Mouse (Mus musculus) heart, postnatal 0 days (tissue): Measurements from ENCODE around the gene Uroc1. TPM values are rescaled to one million over a fixed set of nuclear protein-coding genes. Genes with fewer than 3 reads are reported as not detected.

Experiments
- ATAC-seq: fragments of 200-750 bp; cut with Nextera tagmentation; 2 replicates; pipeline ENCODE4 v1.8.0; 2017; ENCODE audit warnings: low read depth, moderate number of reproducible peaks, moderate library complexity; ENCODE audit not compliant: insufficient read depth
- DNase-seq: peaks from one replicate; pipeline ENCODE4 v3.0.0-alpha.2; 2016; ENCODE audit warnings: low spot score
- H3K27ac ChIP-seq: fragments of 300-500 bp; sonication (generic); 2 replicates; pipeline ENCODE4 v1.5.1; 2014; ENCODE audit warnings: low read depth, mild to moderate bottlenecking
- H3K27me3 ChIP-seq: fragments of 300-500 bp; sonication (generic); 2 replicates; pipeline ENCODE4 v1.6.1; 2014; ENCODE audit warnings: low read length, mixed read lengths; ENCODE audit not compliant: control insufficient read depth, insufficient read depth
- H3K36me3 ChIP-seq: fragments of 300-500 bp; sonication (generic); replicated peaks from 2 replicates; pipeline ENCODE4 v1.6.1; 2014; ENCODE audit warnings: low read length, mixed read lengths; ENCODE audit not compliant: control insufficient read depth, insufficient read depth
- H3K4me1 ChIP-seq: fragments of 300-500 bp; sonication (generic); 2 replicates; pipeline ENCODE4 v1.6.1; 2014; ENCODE audit warnings: antibody characterized with exemption; ENCODE audit not compliant: control insufficient read depth, insufficient read depth
- H3K4me2 ChIP-seq: fragments of 300-500 bp; sonication (generic); 2 replicates; pipeline ENCODE4 v1.6.1; 2014; ENCODE audit warnings: low read depth, mild to moderate bottlenecking, low read length, moderate library complexity
- H3K4me3 ChIP-seq: fragments of 300-500 bp; sonication (generic); 2 replicates; pipeline ENCODE4 v1.5.1; 2014; ENCODE audit warnings: low read depth, low read length
- H3K9ac ChIP-seq: fragments of 300-500 bp; sonication (generic); replicated peaks from 2 replicates; pipeline ENCODE4 v1.6.1; 2014; ENCODE audit warnings: low read depth, low read length, mixed read lengths
- H3K9me3 ChIP-seq: fragments of 300-500 bp; sonication (generic); replicated peaks from 2 replicates; pipeline ENCODE4 v1.6.1; 2016; ENCODE audit warnings: low read length; ENCODE audit not compliant: control insufficient read depth
- CTCF ChIP-seq: IDR thresholded peaks from 2 replicates; pipeline ENCODE4 v1.5.1; 2016; ENCODE audit warnings: antibody characterized with exemption, control low read depth, low read depth
- EP300 ChIP-seq: IDR thresholded peaks from 2 replicates; pipeline ENCODE4 v1.6.1; 2016; ENCODE audit warnings: antibody characterized with exemption, low read depth
- WGBS: fragments of 180-500 bp; shearing (Covaris S2); extraction: QIAGEN DNeasy Blood & Tissue Kit; methylation state at CpG from one replicate; pipeline ENCODE4 v1.1.7; 2014; 5-methylcytosine and 5-hydroxymethylcytosine counted together
- polyA plus RNA-seq: library from polyadenylated mRNA; unstranded; fragments of >200 nt; fragmentation: Nextera tagmentation; extraction: Ambion mirVana; gene quantifications from 2 replicates; pipeline ENCODE4 v1.2.1, GENCODE M21; 2015
- total RNA-seq: library from RNA; depleted of rRNA; stranded (reverse); fragments of >200 nt; gene quantifications from 2 replicates; pipeline ENCODE4 v1.2.3, GENCODE M21; 2014; ENCODE audit warnings: low replicate concordance

Gene Uroc1
- total and polyA plus RNA-seq, 2 experiments from 2014 or later = not detected

DNA sequence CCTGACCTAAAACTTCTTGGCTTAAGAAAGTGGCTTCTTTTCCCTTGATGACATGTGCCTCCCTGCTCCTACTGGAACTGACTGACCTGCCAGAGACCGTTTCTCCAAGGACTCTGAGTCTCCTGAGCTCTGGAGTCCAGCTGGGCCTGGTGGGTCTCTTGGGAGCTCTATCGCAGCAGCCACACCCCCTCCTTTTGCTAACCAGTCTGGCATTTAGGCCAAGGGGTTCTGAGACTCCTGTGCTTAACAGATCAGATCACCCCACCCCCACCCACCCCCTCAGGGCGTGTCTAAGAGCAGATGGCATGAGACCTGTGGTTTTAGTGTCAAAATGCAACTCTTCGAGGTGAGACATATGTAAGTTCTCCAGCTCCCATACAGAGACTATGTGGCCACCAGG lies 11.3 kb upstream of the Uroc1 start:
- ATAC-seq = no peak
- Histone ChIP-seq H3K4me1 (0 out of 2 replicates have a peak, but pooled peaks cover 6% of the 10 kb centered on the region), H3K9ac (no peak overlapping the region), H3K4me3 (no peak overlapping the region), H3K27me3 (peaks cover 16% of the 10 kb centered on the region), H3K9me3 (no peaks in the 10 kb centered on the region), H3K27ac (no peak overlapping the region), H3K36me3 (no peaks in the 10 kb centered on the region), H3K4me2 (no peak overlapping the region)
- no peak for DNase-seq
- WGBS = 33% methylated on average over 4 of the region's 4 CpGs
- TF ChIP-seq EP300 (no peak), CTCF (no peak)

DNA sequence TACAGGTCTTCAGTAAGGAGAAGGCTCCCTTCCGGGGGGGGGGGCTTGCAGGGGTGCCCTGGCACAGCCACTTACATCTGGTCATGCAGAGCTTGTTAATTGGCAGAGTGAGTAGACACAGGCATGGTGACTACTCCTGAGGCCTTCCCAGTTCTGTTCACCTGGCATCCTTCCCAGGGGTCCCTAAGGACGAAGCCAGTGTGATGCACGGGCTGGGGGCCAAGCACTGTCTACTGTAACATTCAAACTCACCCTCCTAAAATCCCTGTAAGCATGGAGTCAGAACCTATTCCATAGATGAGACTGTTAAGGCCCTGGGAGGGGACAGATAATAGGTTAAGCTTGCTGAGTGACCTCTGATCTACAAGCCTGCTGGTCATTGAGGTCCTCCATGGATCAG lies 9.1 kb upstream of the Uroc1 start:
- DNase-seq = no peak

DNA sequence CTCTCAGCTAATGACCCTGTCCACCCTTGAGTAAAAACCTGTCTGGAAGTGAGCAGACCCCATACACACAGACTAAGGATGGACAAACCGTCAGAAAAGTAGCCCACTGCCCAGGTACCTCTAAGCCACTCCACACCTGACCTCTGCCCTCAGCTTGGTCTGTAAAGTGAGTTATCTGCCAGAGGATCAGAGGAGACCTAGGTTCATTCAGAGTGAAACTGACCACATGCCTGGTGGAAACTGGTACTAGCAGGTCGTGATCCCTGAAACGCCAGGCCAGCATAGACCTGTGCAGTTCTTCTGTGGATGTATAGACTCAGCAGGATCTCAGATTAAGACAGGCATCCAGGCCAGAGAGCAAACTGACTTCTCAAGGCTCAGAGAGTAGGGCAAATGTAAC lies 8.6 kb upstream of the Uroc1 start:
- H3K9me3 ChIP-seq = no peaks in the 10 kb centered on the region
- ATAC-seq (no peak), DNase-seq (no peak)
- 0 out of 2 replicates have a peak, but pooled peaks cover 6% of the 10 kb centered on the region for H3K4me1 ChIP-seq
- no peak overlapping the region for H3K4me2 ChIP-seq
- WGBS = 57% methylated on average over 3 of the region's 3 CpGs
- TF ChIP-seq CTCF (no peak), EP300 (no peak)
- no peak overlapping the region for H3K4me3 ChIP-seq
- H3K36me3 ChIP-seq = no peaks in the 10 kb centered on the region
- no peak overlapping the region for H3K9ac ChIP-seq
- peaks cover 16% of the 10 kb centered on the region for H3K27me3 ChIP-seq
- H3K27ac ChIP-seq = no peak overlapping the region

More for the DNA sequence above, 9.1 kb upstream of the Uroc1 start:
- H3K9ac ChIP-seq = no peak overlapping the region
- peaks cover 16% of the 10 kb centered on the region for H3K27me3 ChIP-seq
- H3K4me2 ChIP-seq = no peak overlapping the region
- no peaks in the 10 kb centered on the region for H3K36me3 ChIP-seq
- no peak for ATAC-seq
- no peak for TF ChIP-seq CTCF
- TF ChIP-seq EP300 = no peak
- 0 out of 2 replicates have a peak, but pooled peaks cover 6% of the 10 kb centered on the region for H3K4me1 ChIP-seq
- no peak overlapping the region for H3K4me3 ChIP-seq
- H3K27ac ChIP-seq = no peak overlapping the region
- H3K9me3 ChIP-seq = no peaks in the 10 kb centered on the region
- 46% methylated on average over 3 of the region's 3 CpGs for WGBS

DNA sequence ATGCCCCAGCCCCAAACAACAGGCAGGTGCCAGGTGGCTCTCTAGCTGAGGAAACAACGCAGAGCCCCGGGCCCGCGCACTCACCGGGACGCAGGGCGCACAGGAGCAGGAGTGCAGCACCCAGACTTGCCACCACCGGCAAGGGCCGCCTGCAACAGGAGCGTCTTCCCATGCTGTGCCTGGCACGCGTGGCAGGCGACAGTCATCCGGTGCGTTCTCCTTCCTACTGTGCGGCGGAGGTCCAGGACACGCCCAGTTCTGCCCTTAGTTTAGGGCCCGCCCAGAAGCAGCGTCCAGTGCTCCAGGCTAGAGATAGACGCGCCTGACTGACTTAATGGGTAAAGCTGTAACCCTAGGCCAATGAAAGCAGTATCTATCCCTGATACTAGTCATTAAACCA lies 8.1 kb upstream of the Uroc1 start, which contains the start of gene Chst13:
Chst13 (minus strand) TSS at position 195 of the 400 bp plus-strand sequence.
- peak within 1 kb of the TSS; percentile 7; the same call in 1 of the 2 replicates for H3K4me3 ChIP-seq
- 11% methylated on average over 22 of the region's 22 CpGs for WGBS
- 0 out of 2 replicates have a peak, but pooled peaks have one; percentile 40 for ATAC-seq

DNA sequence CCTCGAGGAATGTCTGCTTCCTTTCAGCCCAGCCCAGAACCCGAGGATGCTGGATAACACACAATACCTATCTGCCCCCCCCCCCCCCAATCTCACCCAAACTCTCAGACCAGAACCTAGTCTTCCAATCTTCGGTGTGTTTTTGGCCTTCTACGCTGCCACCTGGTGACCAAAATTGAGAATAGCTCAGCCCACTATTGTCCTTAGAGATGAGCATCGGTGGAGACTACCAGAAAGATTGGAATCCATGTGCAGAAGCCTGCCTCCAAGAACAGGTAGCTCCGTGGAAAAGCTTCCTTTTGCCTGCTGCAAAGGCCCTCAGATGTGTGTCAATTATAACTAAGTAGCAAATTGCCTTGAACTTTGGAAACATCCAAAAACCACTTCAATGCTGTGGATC lies 5.4 kb upstream of the Uroc1 start:
- H3K4me3 ChIP-seq = no peak overlapping the region
- H3K9ac ChIP-seq = no peak overlapping the region
- 0 out of 2 replicates have a peak, but pooled peaks cover 6% of the 10 kb centered on the region for H3K4me1 ChIP-seq
- no peaks in the 10 kb centered on the region for H3K36me3 ChIP-seq
- TF ChIP-seq EP300 (no peak), CTCF (peak; percentile 59)
- H3K9me3 ChIP-seq = no peaks in the 10 kb centered on the region
- no peak overlapping the region for H3K27ac ChIP-seq
- DNase-seq (no peak), ATAC-seq (no peak)
- H3K27me3 ChIP-seq = peaks cover 16% of the 10 kb centered on the region
- 11% methylated on average over 6 of the region's 6 CpGs for WGBS
- H3K4me2 ChIP-seq = no peak overlapping the region

More for the DNA sequence above, 8.1 kb upstream of the Uroc1 start, which contains the start of gene Chst13:
- Histone ChIP-seq H3K36me3 (no peaks in the 10 kb centered on the region), H3K4me1 (0 out of 2 replicates have a peak, but pooled peaks cover 6% of the 10 kb centered on the region), H3K27me3 (peaks cover 16% of the 10 kb centered on the region), H3K9ac (no peak within 1 kb of the TSS), H3K27ac (no peak within 1 kb of the TSS), H3K4me2 (peak within 1 kb of the TSS; percentile 41), H3K9me3 (no peaks in the 10 kb centered on the region)
- TF ChIP-seq CTCF (no peak), EP300 (no peak)
- DNase-seq = no peak

DNA sequence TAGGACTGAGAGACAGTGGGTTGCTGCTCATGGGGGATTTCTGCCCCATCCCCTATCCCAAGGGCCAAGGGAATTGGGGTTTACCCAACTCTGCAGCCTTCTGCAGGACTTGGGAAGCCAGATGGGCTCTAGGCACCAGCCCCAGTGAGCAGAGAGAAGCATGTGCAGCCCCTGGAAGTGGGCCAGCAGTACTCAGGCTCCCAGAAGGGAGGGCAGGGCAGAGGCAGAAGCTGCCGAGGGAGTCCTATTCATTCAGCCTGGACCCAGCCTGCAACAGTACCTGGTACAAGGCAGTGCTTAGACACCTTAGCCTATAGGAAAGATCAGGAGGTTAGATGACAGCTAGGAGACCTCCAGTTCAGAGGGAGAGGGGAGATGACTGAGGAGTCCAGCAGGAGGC lies 3.1 kb upstream of the Uroc1 start:
- no peak overlapping the region for H3K4me3 ChIP-seq
- H3K4me1 ChIP-seq = 0 out of 2 replicates have a peak, but pooled peaks cover 4% of the 10 kb centered on the region
- DNase-seq (peak; percentile 39), ATAC-seq (no peak)
- no peak overlapping the region for H3K27ac ChIP-seq
- H3K9me3 ChIP-seq = no peaks in the 10 kb centered on the region
- no peaks in the 10 kb centered on the region for H3K36me3 ChIP-seq
- no peak for TF ChIP-seq CTCF
- TF ChIP-seq EP300 = no peak
- WGBS = 8% methylated on average over 1 of the region's 1 CpGs
- peaks cover 13% of the 10 kb centered on the region for H3K27me3 ChIP-seq
- H3K9ac ChIP-seq = no peak overlapping the region
- no peak overlapping the region for H3K4me2 ChIP-seq
